Mouse (Mus musculus) stomach, postnatal 0 days (tissue): ENCODE measurements around the gene Supt3.

Experiments used
- CTCF ChIP-seq: IDR thresholded peaks from 2 replicates; pipeline ENCODE4 v1.5.1; 2016; ENCODE audit warnings: antibody characterized with exemption, low read depth, mild to moderate bottlenecking, moderate library complexity
- EP300 ChIP-seq: optimal IDR thresholded peaks from 2 replicates; pipeline ENCODE3; 2016; ENCODE audit warnings: antibody characterized with exemption

DNA sequence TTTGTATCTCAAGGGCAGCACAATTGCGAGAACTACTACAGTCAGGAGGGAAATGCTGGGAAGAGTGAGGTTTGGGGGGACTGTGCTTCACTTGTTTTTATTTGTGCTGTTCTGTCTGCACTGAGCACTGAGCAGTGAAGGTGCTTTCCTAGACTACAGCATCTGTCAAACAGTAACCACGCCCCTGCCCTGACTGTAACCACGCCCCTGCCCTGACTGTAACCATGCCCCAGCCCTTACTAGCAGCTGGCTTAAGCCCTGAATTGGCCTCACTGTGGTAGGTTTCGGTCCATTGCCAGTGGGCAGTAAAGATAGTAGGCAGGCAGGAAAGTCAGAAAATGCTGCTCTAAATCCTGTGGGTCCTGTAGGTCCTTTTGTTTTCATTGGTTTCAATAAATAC lies 196.5 kb downstream of the Supt3 start:
- no peak for TF ChIP-seq CTCF
- TF ChIP-seq EP300, result no peak
